Mouse (Mus musculus): Measurements from ENCODE around the gene Rprd2. TPM values are rescaled to one million over a fixed set of nuclear protein-coding genes. Genes with fewer than 3 reads are reported as not detected.
"Not testable (repeated sequence)": the region's sequence is repeated elsewhere in the genome, so short reads cannot be mapped to it uniquely, and the experiment has no call there.

Gene Rprd2
- total and polyA plus RNA-seq, 2 experiments, result 5.1 to 7.6 TPM

DNA sequence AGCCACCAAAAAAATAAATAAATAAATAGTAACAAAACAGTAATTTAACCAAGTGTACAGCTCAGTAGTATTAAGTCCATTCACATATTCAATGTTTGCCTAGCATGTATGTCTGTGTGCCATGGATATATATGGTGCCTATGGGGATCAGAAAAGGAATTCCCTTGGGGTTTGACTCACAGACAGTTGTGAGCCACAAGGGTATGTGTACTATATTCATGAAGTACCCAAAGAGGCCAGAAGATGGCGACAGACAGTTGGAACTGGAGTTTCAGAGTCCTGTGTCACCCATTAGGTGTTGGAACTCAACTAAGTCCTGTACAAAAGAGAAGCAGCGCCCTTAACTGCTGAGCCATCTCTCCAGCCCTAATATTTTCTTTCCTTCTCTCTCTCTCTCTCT is 43.1 kb upstream of the Rprd2 start:
- TF ChIP-seq POLR2A (IDR thresholded peaks at IDR 0.05; ENCODE audit: extremely low read depth, insufficient read depth, low read length), result no peak
- TF ChIP-seq CTCF (IDR thresholded peaks at IDR 0.05; ENCODE audit: low read depth, low read length), result peak; percentile 41; the same call in 1 of the 2 replicates
- no peak overlapping the region for H3K27ac ChIP-seq (replicated peaks; ENCODE audit: insufficient read depth, low read depth, low read length)
- WGBS, result 51% methylated on average over 2 of the region's 2 CpGs
- no peaks in the 10 kb centered on the region for H3K27me3 ChIP-seq (ENCODE audit: control insufficient read depth, insufficient read depth, low read length)
- H3K4me3 ChIP-seq (ENCODE audit: insufficient read depth, low read depth, low read length), result no peak overlapping the region
- peaks cover 3% of the 10 kb centered on the region; the same call in 1 of the 2 replicates for H3K36me3 ChIP-seq (ENCODE audit: control insufficient read depth, insufficient read depth, low read length)
- DNase-seq (ENCODE audit: extremely low read depth, low read depth, low spot score), result peak; percentile 73
- no peaks in the 10 kb centered on the region; the same call in 1 of the 2 replicates for H3K79me2 ChIP-seq (ENCODE audit: control insufficient read depth, insufficient read depth, low read length)
- H3K9ac ChIP-seq (ENCODE audit: low read depth, low read length), result no peak overlapping the region
- peaks cover 7% of the 10 kb centered on the region for H3K4me1 ChIP-seq (ENCODE audit: control insufficient read depth, insufficient read depth, low read length)

DNA sequence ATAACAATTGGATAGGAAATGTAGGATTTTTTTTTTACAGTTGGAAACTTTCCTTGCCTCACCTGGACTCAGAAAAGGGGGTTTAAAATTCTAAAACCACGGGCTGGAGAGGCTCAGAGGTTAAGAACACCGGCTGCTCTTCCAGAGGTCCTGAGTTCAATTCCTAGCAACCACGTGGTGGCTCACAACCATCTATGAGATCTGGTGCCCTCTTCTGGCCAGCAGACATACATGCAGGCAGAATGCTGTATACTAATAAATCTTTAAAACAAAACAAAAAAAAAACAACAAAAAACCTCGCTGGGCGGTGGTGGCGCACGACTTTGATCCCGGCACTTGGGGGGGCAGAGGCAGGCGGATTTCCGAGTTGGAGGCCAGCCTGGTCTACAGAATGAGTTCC is 42.6 kb upstream of the Rprd2 start:
- TF ChIP-seq CTCF (IDR thresholded peaks at IDR 0.05; ENCODE audit: low read depth, low read length) (0 out of 2 replicates have a peak, but pooled peaks have one; percentile 24), POLR2A (IDR thresholded peaks at IDR 0.05; ENCODE audit: extremely low read depth, insufficient read depth, low read length) (no peak)
- H3K9ac ChIP-seq (ENCODE audit: low read depth, low read length), result no peak overlapping the region
- peaks cover 3% of the 10 kb centered on the region; the same call in 1 of the 2 replicates for H3K36me3 ChIP-seq (ENCODE audit: control insufficient read depth, insufficient read depth, low read length)
- H3K27ac ChIP-seq (replicated peaks; ENCODE audit: insufficient read depth, low read depth, low read length), result no peak overlapping the region
- WGBS, result 76% methylated on average over 10 of the region's 10 CpGs
- H3K79me2 ChIP-seq (ENCODE audit: control insufficient read depth, insufficient read depth, low read length), result no peaks in the 10 kb centered on the region; the same call in 1 of the 2 replicates
- no peak overlapping the region for H3K4me3 ChIP-seq (ENCODE audit: insufficient read depth, low read depth, low read length)
- H3K27me3 ChIP-seq (ENCODE audit: control insufficient read depth, insufficient read depth, low read length), result no peaks in the 10 kb centered on the region
- peaks cover 7% of the 10 kb centered on the region for H3K4me1 ChIP-seq (ENCODE audit: control insufficient read depth, insufficient read depth, low read length)
- DNase-seq (ENCODE audit: extremely low read depth, low read depth, low spot score), result no peak

DNA sequence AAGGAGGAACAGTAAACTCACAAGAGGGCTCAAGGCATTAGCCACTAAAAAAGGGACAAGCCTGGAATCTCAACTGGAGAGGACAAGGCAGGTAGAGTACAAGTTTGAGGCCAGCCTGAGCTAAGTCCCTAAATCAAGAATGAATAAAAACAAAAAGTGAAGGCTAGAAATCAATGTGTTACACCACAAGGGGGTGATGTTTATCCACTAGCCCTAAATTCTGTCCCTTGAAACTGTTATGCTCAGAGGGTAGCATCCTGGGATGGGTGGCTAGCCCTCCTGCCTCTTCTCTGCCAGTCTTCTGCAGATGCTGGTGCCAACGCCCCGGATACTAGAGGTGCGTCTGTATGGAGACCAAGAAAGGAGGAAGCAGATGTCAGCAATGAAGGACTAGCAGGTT is 41.7 kb upstream of the Rprd2 start:
- TF ChIP-seq POLR2A (IDR thresholded peaks at IDR 0.05; ENCODE audit: extremely low read depth, insufficient read depth, low read length) (no peak), CTCF (IDR thresholded peaks at IDR 0.05; ENCODE audit: low read depth, low read length) (0 out of 2 replicates have a peak, but pooled peaks have one; percentile 6)
- Histone ChIP-seq H3K4me1 (ENCODE audit: control insufficient read depth, insufficient read depth, low read length) (peaks cover 3% of the 10 kb centered on the region; the same call in 1 of the 2 replicates), H3K36me3 (ENCODE audit: control insufficient read depth, insufficient read depth, low read length) (peaks cover 3% of the 10 kb centered on the region; the same call in 1 of the 2 replicates), H3K79me2 (ENCODE audit: control insufficient read depth, insufficient read depth, low read length) (no peaks in the 10 kb centered on the region; the same call in 1 of the 2 replicates), H3K4me3 (ENCODE audit: insufficient read depth, low read depth, low read length) (no peak overlapping the region), H3K27ac (replicated peaks; ENCODE audit: insufficient read depth, low read depth, low read length) (no peak overlapping the region), H3K27me3 (ENCODE audit: control insufficient read depth, insufficient read depth, low read length) (no peaks in the 10 kb centered on the region), H3K9ac (ENCODE audit: low read depth, low read length) (no peak overlapping the region)
- no peak for DNase-seq (ENCODE audit: extremely low read depth, low read depth, low spot score)
- WGBS, result 80% methylated on average over 3 of the region's 3 CpGs

DNA sequence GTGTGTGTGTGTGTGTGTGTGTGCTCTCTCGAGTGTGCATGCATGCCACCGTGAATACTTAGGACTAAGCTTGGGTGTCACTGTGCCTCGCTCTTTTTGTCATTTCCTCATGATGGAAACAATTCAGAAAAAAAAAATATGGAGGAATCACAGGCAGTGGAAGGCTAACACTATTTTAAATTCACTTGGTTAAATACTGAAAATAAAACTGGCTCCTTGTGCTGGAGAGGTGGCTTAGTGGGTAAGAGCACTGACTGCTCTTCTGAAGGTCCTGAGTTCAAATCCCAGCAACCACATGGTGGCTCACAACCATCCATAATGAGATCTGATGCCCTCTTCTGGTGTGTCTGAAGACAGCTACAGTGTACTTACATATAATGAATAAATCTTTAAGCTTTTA is 39.6 kb upstream of the Rprd2 start:
- H3K4me1 ChIP-seq (ENCODE audit: control insufficient read depth, insufficient read depth, low read length); H3K36me3 ChIP-seq (ENCODE audit: control insufficient read depth, insufficient read depth, low read length); H3K4me3 ChIP-seq (ENCODE audit: insufficient read depth, low read depth, low read length); H3K79me2 ChIP-seq (ENCODE audit: control insufficient read depth, insufficient read depth, low read length); H3K9ac ChIP-seq (ENCODE audit: low read depth, low read length); H3K27me3 ChIP-seq (ENCODE audit: control insufficient read depth, insufficient read depth, low read length); DNase-seq (ENCODE audit: extremely low read depth, low read depth, low spot score); H3K27ac ChIP-seq (replicated peaks; ENCODE audit: insufficient read depth, low read depth, low read length): not testable (repeated sequence)
- 78% methylated on average over 3 of the region's 3 CpGs for WGBS

DNA sequence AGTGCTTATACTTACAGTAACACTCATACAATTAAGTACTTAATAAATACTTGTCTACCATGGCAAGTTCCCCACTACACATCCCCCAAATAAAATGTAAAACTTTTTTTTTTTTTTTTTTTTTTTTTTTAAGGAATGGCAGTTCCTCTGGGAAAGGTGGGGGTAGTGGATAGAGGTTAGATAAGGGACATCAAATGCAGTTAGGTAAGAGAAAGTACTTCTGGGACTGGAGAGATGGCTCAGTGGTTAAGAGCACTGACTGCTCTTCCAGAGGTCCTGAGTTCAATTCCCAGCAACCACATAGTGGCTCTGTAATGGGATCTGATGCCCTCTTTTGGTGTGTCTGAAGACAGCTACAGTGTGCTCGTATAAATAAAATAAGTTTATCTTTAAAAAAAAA is 38.4 kb upstream of the Rprd2 start:
- DNase-seq (ENCODE audit: extremely low read depth, low read depth, low spot score); H3K9ac ChIP-seq (ENCODE audit: low read depth, low read length); H3K79me2 ChIP-seq (ENCODE audit: control insufficient read depth, insufficient read depth, low read length); H3K36me3 ChIP-seq (ENCODE audit: control insufficient read depth, insufficient read depth, low read length); H3K27ac ChIP-seq (replicated peaks; ENCODE audit: insufficient read depth, low read depth, low read length); H3K4me1 ChIP-seq (ENCODE audit: control insufficient read depth, insufficient read depth, low read length); H3K4me3 ChIP-seq (ENCODE audit: insufficient read depth, low read depth, low read length); H3K27me3 ChIP-seq (ENCODE audit: control insufficient read depth, insufficient read depth, low read length): not testable (repeated sequence)
- WGBS, result 88% methylated on average over 1 of the region's 1 CpGs

DNA sequence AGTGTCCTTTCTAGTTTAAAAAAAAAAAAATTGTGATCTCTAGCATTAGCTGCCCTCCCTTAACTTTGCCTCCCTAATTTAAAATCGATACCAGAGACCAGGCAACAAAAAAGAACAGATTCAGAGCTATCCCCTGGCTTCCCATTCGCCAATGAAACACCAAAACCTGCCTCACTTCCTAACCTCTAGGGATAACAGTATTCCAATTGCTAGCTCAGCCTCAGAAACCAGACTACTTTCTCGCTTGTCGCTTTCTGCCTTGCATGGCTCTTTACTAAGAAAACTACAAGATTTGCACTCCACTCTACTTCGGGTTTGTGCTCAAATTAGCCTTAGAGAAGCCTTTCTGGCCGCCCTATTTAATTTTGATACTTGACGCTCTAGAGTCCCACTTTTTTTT is 37.5 kb upstream of the Rprd2 start:
- Histone ChIP-seq H3K27ac (replicated peaks; ENCODE audit: insufficient read depth, low read depth, low read length) (peak overlapping the region; percentile 53), H3K9ac (ENCODE audit: low read depth, low read length) (peak overlapping the region; percentile 66), H3K27me3 (ENCODE audit: control insufficient read depth, insufficient read depth, low read length) (no peaks in the 10 kb centered on the region), H3K36me3 (ENCODE audit: control insufficient read depth, insufficient read depth, low read length) (peaks cover 16% of the 10 kb centered on the region), H3K79me2 (ENCODE audit: control insufficient read depth, insufficient read depth, low read length) (peaks cover 4% of the 10 kb centered on the region; the same call in 1 of the 2 replicates), H3K4me1 (ENCODE audit: control insufficient read depth, insufficient read depth, low read length) (peaks cover 2% of the 10 kb centered on the region; the same call in 1 of the 2 replicates), H3K4me3 (ENCODE audit: insufficient read depth, low read depth, low read length) (peak overlapping the region; percentile 86)
- WGBS, result 30% methylated on average over 7 of the region's 7 CpGs
- no peak for TF ChIP-seq POLR2A (IDR thresholded peaks at IDR 0.05; ENCODE audit: extremely low read depth, insufficient read depth, low read length)
- no peak for TF ChIP-seq CTCF (IDR thresholded peaks at IDR 0.05; ENCODE audit: low read depth, low read length)
- no peak for DNase-seq (ENCODE audit: extremely low read depth, low read depth, low spot score)
